Mouse (Mus musculus): ENCODE measurements around the gene Ube2g2.

DNA sequence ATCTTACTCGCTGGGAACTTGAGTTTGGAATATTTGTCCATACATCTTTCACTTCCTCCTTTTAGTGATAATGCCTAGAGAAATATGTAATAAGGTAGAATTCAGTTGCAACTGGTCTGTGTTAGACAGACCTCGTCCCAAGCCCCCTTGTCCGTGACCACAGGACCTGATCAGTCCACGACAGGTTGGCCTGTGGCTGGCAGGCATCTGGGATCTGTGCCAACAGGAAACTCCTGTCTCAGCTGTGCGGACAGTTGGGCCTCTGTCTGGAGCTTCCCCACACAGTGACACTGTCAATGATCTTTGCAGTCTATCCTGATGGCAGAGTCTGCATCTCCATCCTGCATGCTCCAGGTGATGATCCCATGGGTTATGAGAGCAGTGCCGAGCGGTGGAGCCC, 21.1 kb downstream of the Ube2g2 start:
- TF ChIP-seq EP300 (IDR thresholded peaks at IDR 0.05; ENCODE audit: low read depth) (no peak), CTCF (IDR thresholded peaks at IDR 0.05; ENCODE audit: low read depth) (no peak)
